In genomic region chr4:115058317-115058761, GRCm38 (mm10) we compare ENCODE assay signal across 8 mouse cellular contexts. TPM values are rescaled to one million over a fixed set of nuclear protein-coding genes. Genes with fewer than 3 reads are reported as not detected.
A peak's percentile ranks its signal among the peaks of the same experiment; 100 is the strongest.
DNase-seq lines count a peak whose midpoint lies in the region; ATAC-seq lines count a peak whose summit lies in the region.

No protein-coding gene starts in this region.

- DNase-seq in cerebellum, postnatal 14 days: peak; percentile 35 to 48
- DNase-seq in cerebellum, adult 9-10 months: no peak
- peak; percentile 77 for DNase-seq in intestine, embryonic 14.5 days (ENCODE audit: low spot score)
- DNase-seq in spleen, postnatal 10 days (ENCODE audit: low spot score in 2 of 2): peak; percentile 47 to 57
- no peak for DNase-seq in layer of hippocampus, adult 9-10 months (ENCODE audit: low spot score)
- no peak for DNase-seq in left cerebral cortex, adult 9 months (ENCODE audit: low spot score in 2 of 2)

- no peak overlapping the region for H3K27ac ChIP-seq in forebrain, embryonic 13.5 days
- 0 out of 2 replicates have a peak overlapping the region, but pooled peaks have one; percentile 3 for H3K27ac ChIP-seq in intestine, embryonic 14.5 days (ENCODE audit: low read depth)
- H3K27ac ChIP-seq in lung, embryonic 16.5 days (ENCODE audit: low read length): peak overlapping the region; percentile 50

- no peak overlapping the region for H3K9ac ChIP-seq in forebrain, embryonic 13.5 days
- no peak overlapping the region for H3K9ac ChIP-seq in intestine, embryonic 14.5 days (ENCODE audit: low read length)
- H3K9ac ChIP-seq in lung, embryonic 16.5 days (ENCODE audit: low read length): peak overlapping the region; percentile 41

- H3K4me3 ChIP-seq in forebrain, embryonic 13.5 days: peak overlapping the region; percentile 32
- H3K4me3 ChIP-seq in intestine, embryonic 14.5 days (ENCODE audit: low read depth, low read length): peak overlapping the region; percentile 33; the same call in 1 of the 2 replicates
- peak overlapping the region; percentile 54 for H3K4me3 ChIP-seq in lung, embryonic 16.5 days (ENCODE audit: low read length)

- under 1% methylated on average over 20 of the region's 20 CpGs for WGBS in forebrain, embryonic 13.5 days
- WGBS in intestine, embryonic 14.5 days: 1% methylated on average over 20 of the region's 20 CpGs
- 1% methylated on average over 20 of the region's 20 CpGs for WGBS in lung, embryonic 16.5 days

- H3K4me2 ChIP-seq in forebrain, embryonic 13.5 days: no peak overlapping the region
- peak overlapping the region; percentile 7 for H3K4me2 ChIP-seq in intestine, embryonic 14.5 days (ENCODE audit: low read length)
- H3K4me2 ChIP-seq in lung, embryonic 16.5 days (ENCODE audit: low read depth, low read length): peak overlapping the region; percentile 38

- no peak for ATAC-seq in forebrain, embryonic 13.5 days
- no peak for ATAC-seq in intestine, embryonic 14.5 days (replicated peaks; ENCODE audit: low FRiP score, low TSS enrichment, low read depth)
- ATAC-seq in lung, embryonic 16.5 days (ENCODE audit: low read depth): no peak

- H3K36me3 ChIP-seq in forebrain, embryonic 13.5 days (ENCODE audit: poor library complexity, severe bottlenecking): no peaks in the 10 kb centered on the region
- no peaks in the 10 kb centered on the region for H3K36me3 ChIP-seq in intestine, embryonic 14.5 days (ENCODE audit: control insufficient read depth, insufficient read depth, low read length)
- no peaks in the 10 kb centered on the region for H3K36me3 ChIP-seq in lung, embryonic 16.5 days (ENCODE audit: control insufficient read depth, insufficient read depth, low read length)

- peaks cover 26% of the 10 kb centered on the region for H3K4me1 ChIP-seq in forebrain, embryonic 13.5 days
- H3K4me1 ChIP-seq in intestine, embryonic 14.5 days (replicated peaks; ENCODE audit: control insufficient read depth, insufficient read depth, low read length): peaks cover 10% of the 10 kb centered on the region
- H3K4me1 ChIP-seq in lung, embryonic 16.5 days (replicated peaks; ENCODE audit: control insufficient read depth, insufficient read depth, low read length): peaks cover 16% of the 10 kb centered on the region

- H3K9me3 ChIP-seq in forebrain, embryonic 13.5 days (replicated peaks): no peaks in the 10 kb centered on the region
- H3K9me3 ChIP-seq in intestine, embryonic 14.5 days (ENCODE audit: control insufficient read depth, low read length): no peaks in the 10 kb centered on the region
- H3K9me3 ChIP-seq in lung, embryonic 16.5 days (ENCODE audit: control insufficient read depth, low read length): no peaks in the 10 kb centered on the region

- peaks cover 99% of the 10 kb centered on the region for H3K27me3 ChIP-seq in forebrain, embryonic 13.5 days
- H3K27me3 ChIP-seq in intestine, embryonic 14.5 days (replicated peaks; ENCODE audit: control insufficient read depth, insufficient read depth, low read length): peaks cover 99% of the 10 kb centered on the region
- peaks cover 84% of the 10 kb centered on the region for H3K27me3 ChIP-seq in lung, embryonic 16.5 days (ENCODE audit: control insufficient read depth, insufficient read depth, low read depth, low read length)

RNA-seq across cellular contexts. Expression of gene Tal1, which starts 2.1 kb away (rescaled TPM):
- 0.81 and 0.88 TPM in 2 replicates for polyA plus RNA-seq in forebrain, embryonic 13.5 days (2015; fragmentation: Nextera tagmentation; extraction: Ambion mirVana)
- polyA plus RNA-seq in intestine, embryonic 14.5 days (2014; fragmentation: Nextera tagmentation; extraction: Ambion mirVana): 0.96 and 1.1 TPM in 2 replicates
- 1.6 and 1.7 TPM in 2 replicates for polyA plus RNA-seq in lung, embryonic 16.5 days (2015; fragmentation: Nextera tagmentation; extraction: Ambion mirVana)

RNA-seq across cellular contexts. Expression of gene Pdzk1ip1, which starts 30.2 kb away (rescaled TPM):
- polyA plus RNA-seq in forebrain, embryonic 13.5 days (2015; fragmentation: Nextera tagmentation; extraction: Ambion mirVana): 3.7 and 4.4 TPM in 2 replicates
- 41.8 and 50.5 TPM in 2 replicates for polyA plus RNA-seq in intestine, embryonic 14.5 days (2014; fragmentation: Nextera tagmentation; extraction: Ambion mirVana)
- polyA plus RNA-seq in lung, embryonic 16.5 days (2015; fragmentation: Nextera tagmentation; extraction: Ambion mirVana): 33.8 and 37.9 TPM in 2 replicates

RNA-seq across cellular contexts. Expression of gene Stil, which starts 58.4 kb away (rescaled TPM):
- polyA plus RNA-seq in forebrain, embryonic 13.5 days (2015; fragmentation: Nextera tagmentation; extraction: Ambion mirVana): 12.6 and 12.8 TPM in 2 replicates
- polyA plus RNA-seq in intestine, embryonic 14.5 days (2014; fragmentation: Nextera tagmentation; extraction: Ambion mirVana): 17.6 and 18.1 TPM in 2 replicates
- 14.2 and 18.1 TPM in 2 replicates for polyA plus RNA-seq in lung, embryonic 16.5 days (2015; fragmentation: Nextera tagmentation; extraction: Ambion mirVana)

Comparison
In these comparisons a context has a peak if more than half of its experiments do, and no peak if none do; other contexts are left out.
1. DNase-seq: peak in cerebellum, postnatal 14 days (2 of 2), intestine, embryonic 14.5 days (single experiment) and spleen, postnatal 10 days (2 of 2); none in cerebellum, adult 9-10 months (single experiment), layer of hippocampus, adult 9-10 months (single experiment) and left cerebral cortex, adult 9 months (0 of 2).
2. Peak in every context shown above with its lines, with median percentiles within 50 percentile points of each other: H3K4me3 ChIP-seq.